Mouse (Mus musculus) embryonic facial prominence, embryonic 14.5 days (tissue): ENCODE measurements around the gene Hs1bp3. TPM values are rescaled to one million over a fixed set of nuclear protein-coding genes. Genes with fewer than 3 reads are reported as not detected.

Experiments used
- ATAC-seq: fragments of 200-750 bp; cut with Nextera tagmentation; 2 replicates; pipeline ENCODE4 v1.8.0; 2017; ENCODE audit warnings: low read depth, moderate number of reproducible peaks, moderate TSS enrichment
- DNase-seq: peaks from one replicate; pipeline ENCODE4 v3.0.0-alpha.2; 2015; ENCODE audit warnings: low spot score
- H3K27ac ChIP-seq: fragments of 300-500 bp; sonication (generic); replicated peaks from 2 replicates; pipeline ENCODE4 v1.5.1; 2014; ENCODE audit warnings: low read depth, mild to moderate bottlenecking, low read length, moderate library complexity
- H3K27me3 ChIP-seq: fragments of 300-500 bp; sonication (generic); replicated peaks from 2 replicates; pipeline ENCODE4 v1.6.1; 2014; ENCODE audit warnings: low read length; ENCODE audit not compliant: control insufficient read depth, insufficient read depth
- H3K36me3 ChIP-seq: fragments of 300-500 bp; sonication (generic); 2 replicates; pipeline ENCODE4 v1.6.1; 2014; ENCODE audit warnings: low read length, mixed read lengths; ENCODE audit not compliant: control insufficient read depth, insufficient read depth
- H3K4me1 ChIP-seq: fragments of 300-500 bp; sonication (generic); 2 replicates; pipeline ENCODE4 v1.6.1; 2014; ENCODE audit warnings: antibody characterized with exemption, low read length; ENCODE audit not compliant: control insufficient read depth, insufficient read depth
- H3K4me2 ChIP-seq: fragments of 300-500 bp; sonication (generic); 2 replicates; pipeline ENCODE4 v1.6.1; 2014; ENCODE audit warnings: low read depth, mild to moderate bottlenecking, low read length, moderate library complexity, mixed read lengths
- H3K4me3 ChIP-seq: fragments of 300-500 bp; sonication (generic); 2 replicates; pipeline ENCODE4 v1.5.1; 2014; ENCODE audit warnings: low read depth, mild to moderate bottlenecking, low read length
- H3K9ac ChIP-seq: fragments of 300-500 bp; sonication (generic); 2 replicates; pipeline ENCODE4 v1.6.1; 2014; ENCODE audit warnings: low read depth, mild to moderate bottlenecking, low read length, moderate library complexity, mixed read lengths
- H3K9me3 ChIP-seq: fragments of 300-500 bp; sonication (generic); 2 replicates; pipeline ENCODE4 v1.6.1; 2016; ENCODE audit warnings: low read length; ENCODE audit not compliant: control insufficient read depth
- WGBS: fragments of 180-500 bp; shearing (Covaris S2); extraction: QIAGEN DNeasy Blood & Tissue Kit; methylation state at CpG from one replicate; pipeline ENCODE4 v1.1.7; 2014; 5-methylcytosine and 5-hydroxymethylcytosine counted together
- polyA plus RNA-seq: library from polyadenylated mRNA; unstranded; fragments of >200 nt; fragmentation: Nextera tagmentation; extraction: Ambion mirVana; gene quantifications from 2 replicates; pipeline ENCODE4 v1.2.1, GENCODE M21; 2014

The Hs1bp3 gene
- polyA plus RNA-seq = 10.4 and 12.4 TPM in 2 replicates

DNA sequence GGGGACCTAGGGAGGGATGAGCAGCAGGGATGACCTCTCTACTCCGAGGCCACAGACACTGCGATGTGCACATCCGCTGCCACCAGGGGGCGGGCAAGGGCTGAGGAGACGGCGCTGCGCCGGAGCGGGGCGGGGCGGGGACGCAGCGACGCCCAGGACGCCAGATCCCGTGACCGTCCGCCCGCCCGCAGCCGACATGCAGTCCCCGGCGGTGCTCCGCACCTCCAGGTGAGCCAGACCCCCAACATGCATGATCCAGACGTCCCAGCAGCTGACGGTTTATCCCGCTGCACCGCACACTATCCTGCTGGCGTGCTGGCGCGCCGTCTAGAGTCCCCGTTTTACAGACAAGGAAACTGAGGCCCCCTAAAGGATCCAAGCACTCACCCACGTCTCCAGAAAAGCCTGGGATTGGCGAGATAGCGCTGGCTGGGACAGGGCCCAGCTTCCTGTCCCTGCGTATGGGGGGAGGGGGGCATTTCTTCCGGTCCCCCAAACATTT is at the start of gene Hs1bp3:
TSS of gene Hs1bp3 (plus strand) at position 163 of the 502 bp plus-strand sequence.
- H3K27ac ChIP-seq = no peak within 1 kb of the TSS
- WGBS = under 1% methylated on average over 33 of the region's 38 CpGs
- peak within 1 kb of the TSS; percentile 76 for H3K9ac ChIP-seq
- DNase-seq (peak; percentile 90), ATAC-seq (peak; percentile 86)
- peaks cover 8% of the 10 kb centered on the region; the same call in 1 of the 2 replicates for H3K36me3 ChIP-seq
- no peaks in the 10 kb centered on the region for H3K9me3 ChIP-seq
- H3K27me3 ChIP-seq = peaks cover 21% of the 10 kb centered on the region
- H3K4me2 ChIP-seq = peak within 1 kb of the TSS; percentile 95
- H3K4me1 ChIP-seq = peaks cover 5% of the 10 kb centered on the region
- H3K4me3 ChIP-seq = peak within 1 kb of the TSS; percentile 76

GRCm38 (mm10) chr12:8266311-8266710 is 46.9 kb upstream of the Hs1bp3 start:
- no peaks in the 10 kb centered on the region for H3K36me3 ChIP-seq
- WGBS = 85% methylated on average over 7 of the region's 7 CpGs
- no peaks in the 10 kb centered on the region for H3K27me3 ChIP-seq
- DNase-seq = no peak
- H3K9ac ChIP-seq = no peak overlapping the region
- H3K27ac ChIP-seq = no peak overlapping the region
- no peaks in the 10 kb centered on the region for H3K9me3 ChIP-seq
- H3K4me1 ChIP-seq = no peaks in the 10 kb centered on the region
- H3K4me2 ChIP-seq = no peak overlapping the region
- ATAC-seq = no peak
- no peak overlapping the region for H3K4me3 ChIP-seq

GRCm38 (mm10) chr12:8269627-8270026 is 43.6 kb upstream of the Hs1bp3 start:
- WGBS = 89% methylated on average over 11 of the region's 11 CpGs

GRCm38 (mm10) chr12:8271405-8271804 is 41.8 kb upstream of the Hs1bp3 start:
- Histone ChIP-seq H3K4me1 (no peaks in the 10 kb centered on the region), H3K27me3 (no peaks in the 10 kb centered on the region), H3K27ac (no peak overlapping the region), H3K9me3 (no peaks in the 10 kb centered on the region), H3K36me3 (no peaks in the 10 kb centered on the region), H3K9ac (no peak overlapping the region), H3K4me3 (no peak overlapping the region), H3K4me2 (no peak overlapping the region)
- DNase-seq = no peak
- WGBS = 87% methylated on average over 2 of the region's 2 CpGs
- no peak for ATAC-seq

More at GRCm38 (mm10) chr12:8269627-8270026, 43.6 kb upstream of the Hs1bp3 start:
- no peaks in the 10 kb centered on the region for H3K4me1 ChIP-seq
- H3K4me2 ChIP-seq = no peak overlapping the region
- H3K27me3 ChIP-seq = no peaks in the 10 kb centered on the region
- no peak overlapping the region for H3K4me3 ChIP-seq
- no peaks in the 10 kb centered on the region for H3K36me3 ChIP-seq
- H3K9me3 ChIP-seq = no peaks in the 10 kb centered on the region
- DNase-seq (no peak), ATAC-seq (no peak)
- H3K9ac ChIP-seq = no peak overlapping the region
- H3K27ac ChIP-seq = no peak overlapping the region

DNA sequence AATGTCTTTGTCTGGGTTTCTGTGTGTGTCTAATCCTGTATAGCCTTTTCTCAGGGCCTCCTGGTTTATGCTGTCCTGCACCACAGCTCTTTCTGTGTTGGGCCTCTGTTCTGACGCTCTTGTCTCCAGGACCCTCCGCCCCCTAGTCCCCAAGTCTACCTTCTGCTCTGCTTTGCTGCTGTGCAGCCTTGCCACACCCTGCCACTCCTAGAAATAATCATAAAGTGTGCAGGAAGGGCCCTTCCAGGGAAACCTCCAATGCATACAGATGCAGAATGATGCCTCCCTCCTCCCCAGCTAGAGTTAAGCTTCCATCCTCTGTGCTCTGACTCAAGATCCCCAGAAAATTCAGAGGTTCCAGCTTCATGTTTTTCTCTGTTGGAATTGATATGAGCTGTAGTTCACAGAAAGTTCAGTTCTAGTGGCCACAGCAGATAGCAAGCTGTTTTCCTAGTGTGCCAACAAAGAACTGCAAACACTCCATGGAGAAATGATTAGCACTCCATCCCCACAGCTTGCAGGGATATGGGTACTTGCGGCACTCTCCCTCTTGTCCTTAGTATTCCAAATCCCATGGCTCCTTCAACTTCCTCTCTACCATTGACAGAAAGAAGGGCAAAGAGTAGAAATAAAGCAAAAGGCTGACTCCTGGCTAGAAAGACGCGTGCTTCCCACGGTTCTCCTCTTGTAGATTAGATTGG is 39.6 kb upstream of the Hs1bp3 start:
- H3K27me3 ChIP-seq = no peaks in the 10 kb centered on the region
- H3K4me3 ChIP-seq = no peak overlapping the region
- WGBS = 93% methylated on average over 6 of the region's 6 CpGs
- H3K4me2 ChIP-seq = no peak overlapping the region
- H3K9ac ChIP-seq = no peak overlapping the region
- no peaks in the 10 kb centered on the region for H3K4me1 ChIP-seq
- H3K36me3 ChIP-seq = no peaks in the 10 kb centered on the region
- H3K9me3 ChIP-seq = no peaks in the 10 kb centered on the region
- ATAC-seq = no peak
- no peak overlapping the region for H3K27ac ChIP-seq
- DNase-seq = no peak

DNA sequence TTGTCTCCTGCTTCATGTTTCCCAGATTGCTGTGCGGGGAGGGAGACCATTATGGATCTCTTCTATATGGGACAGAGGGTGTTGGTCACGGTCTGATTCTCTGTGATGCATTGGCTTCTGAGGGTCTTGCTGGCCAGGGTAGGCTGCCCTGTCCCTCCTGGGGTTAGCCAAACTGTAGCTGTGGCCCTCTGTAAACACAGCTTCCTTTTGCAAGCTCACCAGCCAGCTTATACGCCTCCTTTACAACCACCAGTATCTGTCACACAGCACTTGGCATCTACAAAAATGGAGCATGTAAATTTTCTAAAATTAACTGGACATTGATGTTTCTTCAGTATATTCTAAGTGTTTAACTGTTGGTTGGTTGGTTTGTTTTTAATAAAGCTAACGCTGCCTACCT is 37.8 kb upstream of the Hs1bp3 start:
- Histone ChIP-seq H3K36me3 (no peaks in the 10 kb centered on the region), H3K4me1 (no peaks in the 10 kb centered on the region), H3K27ac (no peak overlapping the region), H3K4me3 (no peak overlapping the region), H3K27me3 (no peaks in the 10 kb centered on the region), H3K9ac (no peak overlapping the region), H3K4me2 (no peak overlapping the region), H3K9me3 (no peaks in the 10 kb centered on the region)
- 93% methylated on average over 4 of the region's 4 CpGs for WGBS
- ATAC-seq (no peak), DNase-seq (no peak)

- Histone ChIP-seq H3K4me3 (no peak overlapping the region), H3K4me1 (no peaks in the 10 kb centered on the region), H3K36me3 (peaks cover 19% of the 10 kb centered on the region; the same call in 1 of the 2 replicates), H3K9me3 (no peaks in the 10 kb centered on the region), H3K9ac (no peak overlapping the region), H3K4me2 (no peak overlapping the region), H3K27ac (no peak overlapping the region), H3K27me3 (no peaks in the 10 kb centered on the region)
- no peak for DNase-seq
- ATAC-seq = no peak
- WGBS = 78% methylated on average over 14 of the region's 15 CpGs
These were observed 31.8 kb upstream of the Hs1bp3 start for GRCm38 (mm10) chr12:8281225-8282017.

DNA sequence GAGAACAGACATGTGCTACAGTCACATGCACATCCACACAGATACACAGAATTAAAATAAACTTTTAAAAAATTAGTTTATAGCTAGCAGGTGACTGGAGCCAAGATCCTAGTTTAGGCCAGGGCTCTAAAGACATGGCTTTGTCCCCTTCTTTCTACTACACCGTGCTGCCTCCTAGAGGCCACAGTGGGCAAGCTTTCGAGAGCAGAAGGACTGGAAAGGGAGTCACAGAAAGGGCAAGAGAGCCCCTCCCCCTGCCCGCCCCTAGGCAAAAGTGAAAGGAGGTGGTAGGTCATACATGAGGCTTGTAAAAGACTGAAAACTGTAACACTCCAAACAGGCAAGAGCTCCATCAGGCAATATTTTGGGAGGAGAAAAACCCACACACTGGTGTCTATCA is 25.3 kb upstream of the Hs1bp3 start:
- Histone ChIP-seq H3K9me3 (no peaks in the 10 kb centered on the region), H3K4me2 (no peak overlapping the region), H3K27me3 (no peaks in the 10 kb centered on the region), H3K4me3 (no peak overlapping the region), H3K9ac (no peak overlapping the region), H3K4me1 (no peaks in the 10 kb centered on the region), H3K27ac (no peak overlapping the region), H3K36me3 (peaks cover 14% of the 10 kb centered on the region; the same call in 1 of the 2 replicates)
- no peak for DNase-seq
- 65% methylated on average over 3 of the region's 3 CpGs for whole genome bisulfite sequencing
- no peak for ATAC-seq
